Mouse (Mus musculus) CH12.LX (cell line): Measurements from ENCODE around the gene Kif1a. TPM values are rescaled to one million over a fixed set of nuclear protein-coding genes. Genes with fewer than 3 reads are reported as not detected.

Experiments used
- DNase-seq: peaks from one replicate; pipeline ENCODE4 v3.0.0-alpha.2; 2013; ENCODE audit errors: extremely low read depth
- H3K27ac ChIP-seq: 2 replicates; pipeline ENCODE4 v1.5.1; 2012; ENCODE audit warnings: low read depth, mild to moderate bottlenecking, control low read depth, moderate library complexity; ENCODE audit not compliant: insufficient read depth
- H3K27me3 ChIP-seq: replicated peaks from 2 replicates; pipeline ENCODE3; 2012; ENCODE audit warnings: inconsistent platforms
- H3K36me3 ChIP-seq, 2 experiments: replicated peaks in 1 of 2; 2 replicates each; pipeline versions ENCODE3 to v1.6.1; 2012; ENCODE audit warnings: inconsistent platforms in 1 of 2, low read length in 1 of 2, mild to moderate bottlenecking in 1 of 2, mixed read lengths in 1 of 2, moderate library complexity in 1 of 2; ENCODE audit not compliant: control insufficient read depth in 1 of 2, insufficient read depth in 1 of 2
- H3K4me1 ChIP-seq, 2 experiments: 2 replicates each; pipeline ENCODE4 v1.6.1; 2012; ENCODE audit warnings: inconsistent platforms in 1 of 2, moderate library complexity in 1 of 2; ENCODE audit not compliant: insufficient read depth in 2 of 2, control insufficient read depth in 1 of 2
- H3K4me2 ChIP-seq: 2 replicates; pipeline ENCODE4 v1.6.1; 2012; ENCODE audit warnings: low read depth, mild to moderate bottlenecking, control low read depth; ENCODE audit not compliant: poor library complexity, insufficient read depth, severe bottlenecking
- H3K4me3 ChIP-seq, 3 experiments: fragments of 150-350 bp in 1 of 3; sonication (generic) in 1 of 3; replicated peaks in 1 of 3; 2 replicates each; pipeline versions ENCODE3 to v1.5.1; 2011 to 2012; ENCODE audit warnings: low read depth in 2 of 3, low read length in 2 of 3, mild to moderate bottlenecking in 2 of 3, moderate library complexity in 2 of 3, control low read depth in 1 of 3, improper control_type of control experiment in 1 of 3, inconsistent platforms in 1 of 3, mixed read lengths in 1 of 3; ENCODE audit not compliant: poor library complexity in 1 of 3
- H3K79me2 ChIP-seq: replicated peaks from 2 replicates; pipeline ENCODE4 v1.6.1; 2012; ENCODE audit warnings: mild to moderate bottlenecking, moderate library complexity; ENCODE audit not compliant: control insufficient read depth, poor library complexity, insufficient read depth, severe bottlenecking; ENCODE audit errors: extremely low read depth
- H3K9ac ChIP-seq: 2 replicates; pipeline ENCODE4 v1.6.1; 2012; ENCODE audit warnings: low read depth, mild to moderate bottlenecking, control low read depth, moderate library complexity; ENCODE audit not compliant: insufficient read depth
- H3K9me3 ChIP-seq: replicated peaks from 2 replicates; pipeline ENCODE3; 2012; ENCODE audit warnings: low read length, inconsistent platforms, mixed read lengths
- CTCF ChIP-seq, 2 experiments: IDR thresholded peaks in 1 of 2; conservative IDR thresholded peaks in 1 of 2; 2 replicates each; pipeline ENCODE4 v1.5.1; 2011 to 2012; ENCODE audit warnings: low read depth in 2 of 2, low read length in 2 of 2, improper control_type of control experiment in 1 of 2, inconsistent platforms in 1 of 2, mild to moderate bottlenecking in 1 of 2, moderate library complexity in 1 of 2
- ELF1 ChIP-seq: IDR thresholded peaks from 2 replicates; pipeline ENCODE4 v1.6.1; 2014; ENCODE audit warnings: low read depth, mild to moderate bottlenecking, inconsistent platforms, low read length, improper control_type of control experiment
- ETS1 ChIP-seq: conservative IDR thresholded peaks from 2 replicates; pipeline ENCODE4 v1.6.1; 2012; ENCODE audit warnings: low read depth, mild to moderate bottlenecking, inconsistent platforms, low read length, improper control_type of control experiment, moderate library complexity
- HCFC1 ChIP-seq: IDR thresholded peaks from 2 replicates; pipeline ENCODE4 v1.6.1; 2012; ENCODE audit warnings: low read depth, mild to moderate bottlenecking, inconsistent platforms, low read length, improper control_type of control experiment
- IRF4 ChIP-seq: IDR thresholded peaks from 2 replicates; pipeline ENCODE4 v1.6.1; 2014; ENCODE audit warnings: low read depth, mild to moderate bottlenecking, inconsistent platforms, low read length, improper control_type of control experiment
- KAT2A ChIP-seq: IDR thresholded peaks from 2 replicates; pipeline ENCODE4 v1.6.1; 2012; ENCODE audit warnings: low read length, improper control_type of control experiment, inconsistent platforms; ENCODE audit not compliant: insufficient replicate concordance
- MAFK ChIP-seq: IDR thresholded peaks from 2 replicates; pipeline ENCODE4 v1.6.1; 2011; ENCODE audit warnings: low read length, improper control_type of control experiment; ENCODE audit not compliant: insufficient replicate concordance
- MAX ChIP-seq: IDR thresholded peaks from 2 replicates; pipeline ENCODE4 v1.6.1; 2011; ENCODE audit warnings: low read length, improper control_type of control experiment
- MYC ChIP-seq: IDR thresholded peaks from 2 replicates; pipeline ENCODE4 v1.6.1; 2011; ENCODE audit warnings: low read depth, mild to moderate bottlenecking, improper control_type of control experiment, low read length
- NELFE ChIP-seq: IDR thresholded peaks from 2 replicates; pipeline ENCODE4 v1.6.1; 2011; ENCODE audit warnings: low read depth, low read length, improper control_type of control experiment
- POLR2A ChIP-seq: IDR thresholded peaks from 2 replicates; pipeline ENCODE4 v1.6.1; 2011; ENCODE audit warnings: low read depth, mild to moderate bottlenecking, improper control_type of control experiment, low read length
- RAD21 ChIP-seq: IDR thresholded peaks from 2 replicates; pipeline ENCODE4 v1.6.1; 2011; ENCODE audit warnings: low read depth, mild to moderate bottlenecking, low read length, improper control_type of control experiment, moderate library complexity
- SMC3 ChIP-seq: IDR thresholded peaks from 2 replicates; pipeline ENCODE4 v1.6.1; 2011; ENCODE audit warnings: low read depth, low read length, improper control_type of control experiment
- TCF12 ChIP-seq: IDR thresholded peaks from 2 replicates; pipeline ENCODE4 v1.6.1; 2014; ENCODE audit warnings: low read depth, mild to moderate bottlenecking, inconsistent platforms, low read length, improper control_type of control experiment
- USF1 ChIP-seq: IDR thresholded peaks from 2 replicates; pipeline ENCODE4 v1.6.1; 2014; ENCODE audit warnings: low read depth, mild to moderate bottlenecking, inconsistent platforms, low read length, improper control_type of control experiment
- USF2 ChIP-seq: conservative IDR thresholded peaks from 2 replicates; pipeline ENCODE4 v1.6.1; 2011; ENCODE audit warnings: low read depth, low read length, improper control_type of control experiment
- ZNF384 ChIP-seq: IDR thresholded peaks from 2 replicates; pipeline ENCODE4 v1.6.1; 2012; ENCODE audit warnings: low read depth, low read length, improper control_type of control experiment, inconsistent platforms
- dilution Hi-C: fragments of 300-500 bp; cut with MboI; formaldehyde crosslinking; loops from 2 replicates; pipeline ENCODE4 v1.14.3; 2020; ENCODE audit warnings: low sequenced_read_pairs; ENCODE audit not compliant: extremely low pct_unique_long_range_greater_than_20kb, extremely low pct_ligation_motif_present
- in situ Hi-C: fragments of 300-500 bp; cut with MboI; formaldehyde crosslinking; loops from 3 replicates; pipeline ENCODE4 v1.14.3; 2019; ENCODE audit warnings: low sequenced_read_pairs, low pct_ligation_motif_present, low pct_unique_long_range_greater_than_20kb, mixed read lengths
- polyA plus RNA-seq: library from polyadenylated mRNA; unstranded; fragments of >175 nt; gene quantifications from 2 replicates; pipeline ENCODE4 v1.2.1, GENCODE M21; 2012; ENCODE audit warnings: low read depth; ENCODE audit not compliant: insufficient read length
- total RNA-seq, 2 experiments: library from RNA; depleted of rRNA; stranded (reverse); fragments of 300-350 nt in 1 of 2; fragments of >200 nt in 1 of 2; gene quantifications; 2 replicates each; pipeline ENCODE4 v1.2.3; 2012 to 2014

The Kif1a gene
- total and polyA plus RNA-seq, 3 experiments, result 0.17 to 0.61 (median 0.17) TPM

DNA sequence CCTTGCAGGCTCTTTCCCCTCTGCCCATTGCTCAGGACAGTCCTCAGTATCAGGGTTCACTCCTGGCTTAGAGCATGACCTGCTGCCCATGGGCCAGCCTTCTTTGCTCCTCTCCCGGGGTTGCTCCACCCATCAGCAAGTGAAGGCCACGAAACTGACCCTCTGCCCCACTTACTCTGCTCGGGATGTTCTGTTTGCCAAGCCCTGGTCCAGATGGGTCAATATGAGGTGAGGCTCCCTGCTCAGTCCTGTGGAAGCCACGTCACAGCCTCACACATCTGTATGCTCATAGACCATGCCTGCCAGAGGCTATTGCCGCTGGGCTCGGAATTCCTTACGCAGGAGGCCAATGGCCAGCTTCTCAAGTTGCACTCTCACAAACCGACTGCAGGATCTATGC, 26.5 kb upstream of the Kif1a start:
- Histone ChIP-seq H3K27ac (no peak overlapping the region), H3K36me3 (no peaks in the 10 kb centered on the region), H3K9me3 (peaks cover 3% of the 10 kb centered on the region), H3K4me1 (no peaks in the 10 kb centered on the region), H3K79me2 (no peaks in the 10 kb centered on the region), H3K27me3 (peaks cover 86% of the 10 kb centered on the region), H3K4me2 (no peak overlapping the region), H3K4me3 (no peak overlapping the region), H3K9ac (no peak overlapping the region)
- no peak for DNase-seq
- dilution Hi-C loops, result no loop called here
- in situ Hi-C loops, result no loop called here
- TF ChIP-seq USF1, result no peak

DNA sequence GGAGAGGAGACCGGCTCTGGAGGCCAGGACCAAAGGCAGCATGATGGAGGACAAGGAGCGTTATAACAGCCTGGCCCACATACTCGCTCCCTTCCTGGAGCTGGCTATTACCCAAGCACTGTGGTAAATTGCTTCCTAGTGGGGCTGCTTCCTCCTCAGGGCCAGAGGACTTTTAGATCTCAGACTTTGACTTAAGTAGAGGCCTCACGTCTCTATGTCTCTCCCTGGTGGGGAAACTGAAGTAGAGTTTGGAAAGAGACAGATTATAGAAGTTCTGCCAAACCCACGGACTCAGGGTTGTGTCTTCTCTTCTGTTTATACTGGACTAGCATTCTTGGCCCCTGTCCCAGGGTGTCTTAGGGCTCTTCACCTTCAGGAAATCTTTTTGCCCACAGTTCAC, 23.5 kb upstream of the Kif1a start:
- DNase-seq, result peak; percentile 13
- Histone ChIP-seq H3K27me3 (peaks cover 82% of the 10 kb centered on the region), H3K9me3 (peaks cover 3% of the 10 kb centered on the region), H3K79me2 (no peaks in the 10 kb centered on the region), H3K9ac (no peak overlapping the region), H3K27ac (no peak overlapping the region), H3K4me1 (no peaks in the 10 kb centered on the region), H3K36me3 (no peaks in the 10 kb centered on the region), H3K4me3 (no peak overlapping the region), H3K4me2 (no peak overlapping the region)
- TF ChIP-seq TCF12 (no peak), RAD21 (peak; percentile 25), MAFK (no peak), CTCF (conservative IDR thresholded peaks at IDR 0.05 in 1 of 2, IDR thresholded peaks at IDR 0.05 in 1 of 2; ENCODE audit: low read depth in 2 of 2, low read length in 2 of 2) (peak in 1 of 2 experiments; percentile 42; a peak in 2 of 4 replicates), MYC (no peak), ZNF384 (no peak), POLR2A (no peak), HCFC1 (no peak), IRF4 (no peak), KAT2A (no peak), ETS1 (no peak), SMC3 (peak; percentile 25; the same call in 1 of the 2 replicates), NELFE (no peak), USF2 (no peak), ELF1 (no peak), MAX (no peak), USF1 (no peak)
- dilution Hi-C loops (no loop called here), in situ Hi-C loops (no loop called here)
